Mouse (Mus musculus) midbrain, embryonic 12.5 days (tissue): Measurements from ENCODE around the gene Wasf1. TPM values are rescaled to one million over a fixed set of nuclear protein-coding genes. Genes with fewer than 3 reads are reported as not detected.

Experiments used
- ATAC-seq: fragments of 200-750 bp; cut with Nextera tagmentation; 2 replicates; pipeline ENCODE4 v1.8.0; 2017; ENCODE audit warnings: low read depth, moderate TSS enrichment, moderate library complexity; ENCODE audit not compliant: low FRiP score
- H3K27ac ChIP-seq: fragments of 300-500 bp; sonication (generic); replicated peaks from 2 replicates; pipeline ENCODE4 v1.5.1; 2016; ENCODE audit warnings: mild to moderate bottlenecking
- H3K27me3 ChIP-seq: fragments of 300-500 bp; sonication (generic); 2 replicates; pipeline ENCODE4 v1.6.1; 2016; ENCODE audit warnings: mild to moderate bottlenecking
- H3K36me3 ChIP-seq: fragments of 300-500 bp; sonication (generic); 2 replicates; pipeline ENCODE4 v1.6.1; 2016
- H3K4me1 ChIP-seq: fragments of 300-500 bp; sonication (generic); 2 replicates; pipeline ENCODE4 v1.6.1; 2016
- H3K4me2 ChIP-seq: fragments of 300-500 bp; sonication (generic); replicated peaks from 2 replicates; pipeline ENCODE4 v1.6.1; 2016; ENCODE audit warnings: mild to moderate bottlenecking, moderate library complexity
- H3K4me3 ChIP-seq: fragments of 300-500 bp; sonication (generic); 2 replicates; pipeline ENCODE4 v1.5.1; 2016; ENCODE audit warnings: mild to moderate bottlenecking
- H3K9ac ChIP-seq: fragments of 300-500 bp; sonication (generic); replicated peaks from 2 replicates; pipeline ENCODE4 v1.6.1; 2016; ENCODE audit warnings: mild to moderate bottlenecking, moderate library complexity
- H3K9me3 ChIP-seq: fragments of 300-500 bp; sonication (generic); 2 replicates; pipeline ENCODE4 v1.6.1; 2016; ENCODE audit warnings: mild to moderate bottlenecking
- WGBS: fragments of 180-500 bp; shearing (Covaris S2); methylation state at CpG from one replicate; pipeline ENCODE4 v1.1.7; 2016; 5-methylcytosine and 5-hydroxymethylcytosine counted together
- polyA plus RNA-seq: library from polyadenylated mRNA; unstranded; fragments of >200 nt; fragmentation: Nextera tagmentation; extraction: Ambion mirVana; gene quantifications from 2 replicates; pipeline ENCODE4 v1.2.1, GENCODE M21; 2016

Gene Wasf1
- polyA plus RNA-seq, 1 experiment from 2014 or later, result 74.8 TPM

DNA sequence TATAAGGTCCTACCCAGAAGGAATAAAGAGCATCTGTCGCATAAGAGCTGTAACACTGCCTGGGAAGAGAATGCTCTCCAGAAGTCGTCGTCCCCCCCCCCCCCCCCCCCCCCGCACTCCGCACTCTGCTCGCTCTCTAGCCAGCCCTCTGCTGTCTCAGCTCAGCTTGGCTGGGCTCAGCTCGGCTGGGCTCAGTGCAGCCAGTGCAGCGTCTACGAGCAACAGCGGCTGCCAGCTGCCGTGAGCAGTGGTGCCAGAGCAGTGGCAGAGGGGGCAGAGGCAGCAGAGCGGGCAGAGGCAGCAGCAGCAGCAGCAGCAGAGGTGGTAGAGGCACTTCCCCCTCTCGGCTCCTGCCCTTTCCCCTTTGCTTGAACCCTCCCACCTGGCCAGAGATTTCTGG lies 102.1 kb downstream of the Wasf1 start:
- H3K4me2 ChIP-seq, result peak overlapping the region; percentile 32
- peak; percentile 65; the same call in 1 of the 2 replicates for ATAC-seq
- WGBS, result 52% methylated on average over 5 of the region's 13 CpGs
- no peak overlapping the region for H3K4me3 ChIP-seq
- H3K36me3 ChIP-seq, result no peaks in the 10 kb centered on the region
- H3K4me1 ChIP-seq, result peaks cover 6% of the 10 kb centered on the region
- no peaks in the 10 kb centered on the region for H3K9me3 ChIP-seq
- H3K27me3 ChIP-seq, result no peaks in the 10 kb centered on the region
- H3K27ac ChIP-seq, result no peak overlapping the region
- no peak overlapping the region for H3K9ac ChIP-seq

Other genes with a start within 250 kb of the Wasf1 start
- 0.91 and 1.0 TPM in 2 replicates for gene Mettl24, start 200.2 kb upstream of the Wasf1 start, polyA plus RNA-seq
- gene Cdc40, start 164 bp upstream of the Wasf1 start, polyA plus RNA-seq, result 38.3 and 38.6 TPM in 2 replicates
- 0.29 and 0.42 TPM in 2 replicates for gene Gpr6, start 188.8 kb downstream of the Wasf1 start, polyA plus RNA-seq